Mouse (Mus musculus) lung, embryonic 14.5 days (tissue): Measurements from ENCODE around the gene Zfp318. TPM values are rescaled to one million over a fixed set of nuclear protein-coding genes. Genes with fewer than 3 reads are reported as not detected.

ENCODE experiments used
- ATAC-seq: fragments of 200-750 bp; cut with Nextera tagmentation; 2 replicates; pipeline ENCODE4 v1.8.0; 2017; ENCODE audit warnings: mild to moderate bottlenecking, moderate TSS enrichment, moderate library complexity; ENCODE audit not compliant: insufficient read depth
- DNase-seq: peaks from one replicate; pipeline ENCODE4 v3.0.0-alpha.2; 2015
- H3K27ac ChIP-seq: fragments of 300-500 bp; sonication (generic); 2 replicates; pipeline ENCODE4 v1.5.1; 2014; ENCODE audit warnings: low read depth, mild to moderate bottlenecking, moderate library complexity
- H3K27me3 ChIP-seq: fragments of 300-500 bp; sonication (generic); 2 replicates; pipeline ENCODE4 v1.6.1; 2014; ENCODE audit warnings: low read length, control low read depth; ENCODE audit not compliant: insufficient read depth
- H3K36me3 ChIP-seq: fragments of 300-500 bp; sonication (generic); 2 replicates; pipeline ENCODE4 v1.6.1; 2014; ENCODE audit warnings: control low read depth; ENCODE audit not compliant: insufficient read depth
- H3K4me1 ChIP-seq: fragments of 300-500 bp; sonication (generic); 2 replicates; pipeline ENCODE4 v1.6.1; 2014; ENCODE audit warnings: antibody characterized with exemption, control low read depth; ENCODE audit not compliant: insufficient read depth
- H3K4me2 ChIP-seq: fragments of 300-500 bp; sonication (generic); 2 replicates; pipeline ENCODE4 v1.6.1; 2014; ENCODE audit warnings: mild to moderate bottlenecking
- H3K4me3 ChIP-seq: fragments of 300-500 bp; sonication (generic); 2 replicates; pipeline ENCODE4 v1.5.1; 2014; ENCODE audit warnings: low read depth, low read length
- H3K9ac ChIP-seq: fragments of 300-500 bp; sonication (generic); 2 replicates; pipeline ENCODE4 v1.6.1; 2014
- H3K9me3 ChIP-seq: fragments of 300-500 bp; sonication (generic); 2 replicates; pipeline ENCODE4 v1.6.1; 2016; ENCODE audit warnings: low read depth, low read length, control low read depth
- CTCF ChIP-seq: IDR thresholded peaks from 2 replicates; pipeline ENCODE4 v1.5.1; 2016; ENCODE audit warnings: antibody characterized with exemption, low read depth
- WGBS: fragments of 180-500 bp; shearing (Covaris S2); extraction: QIAGEN DNeasy Blood & Tissue Kit; methylation state at CpG from one replicate; pipeline ENCODE4 v1.1.7; 2014; 5-methylcytosine and 5-hydroxymethylcytosine counted together
- polyA plus RNA-seq: library from polyadenylated mRNA; unstranded; fragments of >200 nt; fragmentation: Nextera tagmentation; extraction: Ambion mirVana; gene quantifications from 2 replicates; pipeline ENCODE4 v1.2.1, GENCODE M21; 2014

The Zfp318 gene
- polyA plus RNA-seq, 1 experiment from 2014 or later = 15.2 TPM

- peak; percentile 49 for DNase-seq
- Histone ChIP-seq H3K27me3 (peaks cover 49% of the 10 kb centered on the region), H3K27ac (no peak overlapping the region), H3K9me3 (no peaks in the 10 kb centered on the region), H3K4me1 (no peaks in the 10 kb centered on the region), H3K4me3 (peak overlapping the region; percentile 30), H3K9ac (no peak overlapping the region), H3K4me2 (peak overlapping the region; percentile 59), H3K36me3 (no peaks in the 10 kb centered on the region)
- peak; percentile 28 for TF ChIP-seq CTCF
- whole genome bisulfite sequencing = 5% methylated on average over 8 of the region's 8 CpGs
- no peak for ATAC-seq
Measured at GRCm38 (mm10) chr17:46461347-46461746, 77.8 kb downstream of the Zfp318 start.

- Histone ChIP-seq H3K27me3 (peaks cover 42% of the 10 kb centered on the region), H3K4me3 (no peak overlapping the region), H3K4me1 (no peaks in the 10 kb centered on the region), H3K9ac (no peak overlapping the region), H3K4me2 (no peak overlapping the region), H3K27ac (no peak overlapping the region), H3K36me3 (no peaks in the 10 kb centered on the region), H3K9me3 (no peaks in the 10 kb centered on the region)
- no peak for ATAC-seq
- no peak for TF ChIP-seq CTCF
- WGBS = 68% methylated on average over 5 of the region's 5 CpGs
- DNase-seq = no peak
Measured at GRCm38 (mm10) chr17:46462226-46462625, 78.7 kb downstream of the Zfp318 start.

- H3K27ac ChIP-seq = no peak overlapping the region
- peak; percentile 21 for DNase-seq
- no peak overlapping the region for H3K9ac ChIP-seq
- H3K4me3 ChIP-seq = no peak overlapping the region
- H3K27me3 ChIP-seq = no peaks in the 10 kb centered on the region
- no peak overlapping the region for H3K4me2 ChIP-seq
- no peaks in the 10 kb centered on the region for H3K36me3 ChIP-seq
- 0 out of 2 replicates have a peak, but pooled peaks have one; percentile 18 for ATAC-seq
- H3K9me3 ChIP-seq = no peaks in the 10 kb centered on the region
- 57% methylated on average over 9 of the region's 9 CpGs for WGBS
- no peaks in the 10 kb centered on the region for H3K4me1 ChIP-seq
- TF ChIP-seq CTCF = no peak
Measured at GRCm38 (mm10) chr17:46467830-46468229, 84.3 kb downstream of the Zfp318 start.

Other genes with a start within 250 kb of the Zfp318 start
- gene Rsph9, start 239.5 kb upstream of the Zfp318 start, polyA plus RNA-seq = 10.4 and 10.9 TPM in 2 replicates
- 41.3 and 46.5 TPM in 2 replicates for gene Mad2l1bp, start 230.2 kb upstream of the Zfp318 start, polyA plus RNA-seq
- gene Gtpbp2, start 222.7 kb upstream of the Zfp318 start, polyA plus RNA-seq = 32.8 and 37.9 TPM in 2 replicates
- gene Polh, start 181.1 kb upstream of the Zfp318 start, polyA plus RNA-seq = 19.6 and 20.5 TPM in 2 replicates
- 52.5 and 57.0 TPM in 2 replicates for gene Xpo5, start 180.9 kb upstream of the Zfp318 start, polyA plus RNA-seq
- gene Polr1c, start 135.7 kb upstream of the Zfp318 start, polyA plus RNA-seq = 92.0 and 96.0 TPM in 2 replicates
- 91.2 and 102 TPM in 2 replicates for gene Yipf3, start 135.7 kb upstream of the Zfp318 start, polyA plus RNA-seq
- gene Lrrc73, start 130.2 kb upstream of the Zfp318 start, polyA plus RNA-seq = 0.54 and 0.76 TPM in 2 replicates
- 39.1 and 43.2 TPM in 2 replicates for gene Tjap1, start 100.7 kb upstream of the Zfp318 start, polyA plus RNA-seq
- gene Dlk2, start 86.3 kb upstream of the Zfp318 start, polyA plus RNA-seq = 0.38 and 0.46 TPM in 2 replicates
- 4.7 and 5.5 TPM in 2 replicates for gene Abcc10, start 55.4 kb upstream of the Zfp318 start, polyA plus RNA-seq
- gene Crip3, start 45.2 kb downstream of the Zfp318 start, polyA plus RNA-seq = 0.41 TPM in 1 of 2 replicates, not detected in the other
- not detected in 2 replicates for gene Slc22a7, start 54.7 kb downstream of the Zfp318 start, polyA plus RNA-seq
- gene Ttbk1, start 103.9 kb downstream of the Zfp318 start, polyA plus RNA-seq = 0.05 and 0.11 TPM in 2 replicates
- 50.3 and 60.8 TPM in 2 replicates for gene Dnph1, start 113.0 kb downstream of the Zfp318 start, polyA plus RNA-seq
- gene Cul9, start 162.7 kb downstream of the Zfp318 start, polyA plus RNA-seq = 2.8 and 2.9 TPM in 2 replicates
- 11.4 and 15.1 TPM in 2 replicates for gene Srf, start 172.4 kb downstream of the Zfp318 start, polyA plus RNA-seq
- gene Ptk7, start 245.8 kb downstream of the Zfp318 start, polyA plus RNA-seq = 79.5 and 99.3 TPM in 2 replicates